Mouse (Mus musculus): ENCODE measurements around the gene Kdm2a.

Gene Kdm2a

DNA sequence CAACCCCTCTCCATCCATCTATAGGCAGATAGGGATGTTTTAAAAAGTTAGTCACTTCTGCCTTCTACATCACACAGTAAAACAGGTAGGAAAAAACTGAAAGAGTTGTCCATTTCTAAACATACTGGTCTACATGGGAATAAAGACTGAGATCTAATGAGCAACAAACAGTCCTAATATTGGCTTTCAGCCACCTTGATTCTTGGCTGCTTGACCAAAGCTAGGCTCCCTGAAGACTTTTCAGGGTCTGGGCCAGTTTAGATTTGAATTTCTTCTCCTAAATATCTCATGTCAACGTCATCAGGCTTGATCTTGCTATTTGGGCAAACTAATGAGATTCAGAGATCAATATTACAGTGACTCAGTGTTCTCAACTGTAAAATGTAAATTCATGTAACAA lies 71.2 kb downstream of the Kdm2a start:
- DNase-seq (ENCODE audit: low read depth, low spot score) = no peak
- Histone ChIP-seq H3K36me3 (ENCODE audit: control insufficient read depth, insufficient read depth, low read length, poor library complexity, severe bottlenecking) (peaks cover 37% of the 10 kb centered on the region), H3K27me3 (ENCODE audit: control insufficient read depth, insufficient read depth, low read length, poor library complexity, severe bottlenecking) (no peaks in the 10 kb centered on the region)

DNA sequence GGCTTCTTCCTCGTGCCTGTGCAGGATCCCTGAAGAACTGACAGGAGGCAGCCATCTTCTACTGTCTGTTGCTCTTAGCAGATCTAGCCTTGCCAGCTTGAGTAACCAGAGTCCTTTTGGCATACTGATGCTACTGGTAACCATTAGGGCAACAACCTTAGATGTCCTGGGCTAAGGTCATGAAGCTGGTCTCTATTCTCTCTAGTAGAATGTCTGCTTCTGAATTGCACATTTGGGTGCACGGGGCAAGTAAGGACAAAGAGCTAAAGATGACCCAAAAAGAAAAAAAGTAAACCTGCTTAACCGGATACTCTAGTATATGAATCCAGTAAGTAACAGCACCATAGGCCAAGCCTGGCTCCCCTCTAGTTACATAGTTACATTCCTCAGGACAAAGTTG lies 72.0 kb downstream of the Kdm2a start:
- no peak for DNase-seq (ENCODE audit: low read depth, low spot score)
- Histone ChIP-seq H3K36me3 (ENCODE audit: control insufficient read depth, insufficient read depth, low read length, poor library complexity, severe bottlenecking) (peaks cover 40% of the 10 kb centered on the region), H3K27me3 (ENCODE audit: control insufficient read depth, insufficient read depth, low read length, poor library complexity, severe bottlenecking) (no peaks in the 10 kb centered on the region)

DNA sequence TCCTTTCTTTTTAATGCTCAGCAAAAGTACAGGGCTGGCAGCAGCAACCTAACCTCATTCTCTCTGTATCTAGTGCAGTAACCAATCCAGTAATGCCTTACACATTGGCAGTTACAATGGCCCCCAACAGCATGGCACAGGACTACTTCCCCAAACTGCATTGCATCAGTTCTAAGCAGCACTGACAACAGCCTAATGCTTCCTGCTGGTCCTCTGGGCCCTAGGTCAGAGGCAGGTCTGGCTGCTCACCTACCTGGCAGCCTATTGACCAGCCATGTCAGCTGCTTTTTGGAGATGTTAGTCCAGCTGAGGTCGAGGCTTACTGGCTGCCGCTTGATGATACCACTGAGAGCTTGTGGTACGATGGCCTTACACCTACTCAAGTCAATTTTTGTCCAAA lies 76.0 kb downstream of the Kdm2a start:
- Histone ChIP-seq H3K36me3 (ENCODE audit: control insufficient read depth, insufficient read depth, low read length, poor library complexity, severe bottlenecking) (peaks cover 52% of the 10 kb centered on the region), H3K27me3 (ENCODE audit: control insufficient read depth, insufficient read depth, low read length, poor library complexity, severe bottlenecking) (no peaks in the 10 kb centered on the region)
- DNase-seq (ENCODE audit: low read depth, low spot score) = no peak

DNA sequence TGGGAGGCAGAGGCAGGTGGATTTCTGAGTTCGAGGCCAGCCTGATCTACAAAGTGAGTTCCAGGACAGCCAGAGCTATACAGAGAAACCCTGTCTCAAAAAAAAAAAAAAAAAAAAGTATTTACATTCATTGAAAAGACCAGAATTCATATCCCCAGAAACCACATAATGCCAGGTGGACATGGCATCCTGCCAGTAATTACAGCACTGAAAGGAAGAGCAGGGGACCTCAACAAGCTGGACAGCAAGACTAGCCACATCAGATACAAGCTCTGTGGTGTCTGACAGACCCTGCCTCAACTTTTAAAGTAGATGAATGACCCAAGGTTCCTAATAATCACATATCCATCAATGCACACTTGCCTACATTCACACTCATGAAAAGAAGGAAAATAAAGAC lies 76.5 kb downstream of the Kdm2a start:
- peaks cover 49% of the 10 kb centered on the region for H3K36me3 ChIP-seq (ENCODE audit: control insufficient read depth, insufficient read depth, low read length, poor library complexity, severe bottlenecking)
- H3K27me3 ChIP-seq (ENCODE audit: control insufficient read depth, insufficient read depth, low read length, poor library complexity, severe bottlenecking) = no peaks in the 10 kb centered on the region
- DNase-seq (ENCODE audit: low read depth, low spot score) = no peak

DNA sequence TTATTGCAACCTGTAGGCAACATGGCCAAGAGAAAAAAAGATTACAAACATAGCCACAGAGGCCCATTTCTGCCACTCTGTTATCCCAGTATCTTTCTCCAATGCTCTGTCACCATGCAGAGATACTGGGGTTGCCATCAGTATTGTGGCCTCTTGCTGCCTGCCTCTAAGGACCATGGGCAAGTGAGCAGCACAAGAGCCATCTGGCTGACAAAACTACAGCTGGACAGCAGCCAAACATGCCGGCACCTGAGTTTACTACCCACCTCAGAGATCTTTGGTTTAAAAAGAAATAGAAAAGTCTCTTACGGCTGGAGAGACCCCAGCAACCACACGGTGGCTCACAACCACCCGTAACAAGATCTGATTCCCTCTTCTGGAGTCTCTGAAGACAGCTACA lies 78.8 kb downstream of the Kdm2a start:
- H3K27me3 ChIP-seq (ENCODE audit: control insufficient read depth, insufficient read depth, low read length, poor library complexity, severe bottlenecking) = no peaks in the 10 kb centered on the region
- DNase-seq (ENCODE audit: low read depth, low spot score) = no peak

DNA sequence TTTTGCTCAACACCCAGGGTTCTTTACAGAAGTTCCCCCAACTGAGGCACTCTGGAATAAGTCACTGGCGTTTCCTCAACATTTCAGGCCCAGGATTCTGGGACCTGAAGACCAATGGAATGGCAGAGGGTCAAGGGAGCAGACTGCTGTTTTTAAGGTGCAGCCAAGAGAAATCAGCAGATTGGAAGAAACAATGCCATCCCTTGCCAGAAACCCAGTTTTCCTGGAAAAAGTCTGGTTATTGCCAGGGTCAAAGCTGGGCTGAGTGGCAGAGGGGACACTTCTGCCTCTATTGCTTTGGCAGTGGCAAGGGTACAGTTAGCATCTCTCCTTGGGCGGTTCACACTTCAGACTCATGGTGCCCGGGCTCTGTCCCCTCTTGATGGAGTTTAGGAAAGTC lies 80.9 kb downstream of the Kdm2a start:
- Histone ChIP-seq H3K36me3 (ENCODE audit: control insufficient read depth, insufficient read depth, low read length, poor library complexity, severe bottlenecking) (peaks cover 35% of the 10 kb centered on the region), H3K27me3 (ENCODE audit: control insufficient read depth, insufficient read depth, low read length, poor library complexity, severe bottlenecking) (no peaks in the 10 kb centered on the region)
- no peak for DNase-seq (ENCODE audit: low read depth, low spot score)

More for the DNA sequence above, 78.8 kb downstream of the Kdm2a start:
- peaks cover 40% of the 10 kb centered on the region for H3K36me3 ChIP-seq (ENCODE audit: control insufficient read depth, insufficient read depth, low read length, poor library complexity, severe bottlenecking)

DNA sequence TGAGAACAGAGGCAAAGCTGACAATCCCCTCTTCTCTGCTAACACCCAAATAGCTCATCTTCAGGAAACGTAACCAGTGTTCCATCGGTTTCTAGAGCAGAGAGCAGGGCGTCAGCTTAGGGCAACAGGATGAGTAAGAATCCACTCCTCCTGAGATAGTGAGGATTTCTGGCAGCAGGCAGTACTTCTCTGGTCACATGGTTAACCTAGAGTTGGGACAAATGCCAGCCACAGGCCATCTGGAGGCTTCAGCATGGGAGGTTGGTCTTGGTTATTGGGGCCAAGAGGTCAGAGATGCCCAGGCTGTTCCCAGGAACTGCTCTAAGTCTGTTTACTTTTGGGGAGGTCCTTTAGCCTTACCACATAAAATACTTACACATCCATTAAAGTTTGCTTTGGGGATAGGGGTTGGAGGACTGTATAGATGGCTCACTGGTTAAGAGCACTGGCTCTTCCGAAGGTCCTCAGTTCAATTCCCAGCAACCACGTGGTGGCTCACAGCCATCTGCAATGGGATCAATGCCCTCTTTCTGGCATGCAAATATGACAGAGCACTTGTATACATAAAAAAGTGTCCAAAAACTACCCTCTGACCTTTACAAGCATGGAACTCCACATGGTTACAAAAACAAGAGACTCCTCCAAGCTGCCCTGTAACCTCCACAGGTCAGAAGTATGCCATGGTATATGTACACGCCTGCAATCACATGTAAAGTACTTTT lies 82.7 kb downstream of the Kdm2a start:
- DNase-seq (ENCODE audit: low read depth, low spot score) = no peak
- Histone ChIP-seq H3K36me3 (ENCODE audit: control insufficient read depth, insufficient read depth, low read length, poor library complexity, severe bottlenecking) (peaks cover 29% of the 10 kb centered on the region), H3K27me3 (ENCODE audit: control insufficient read depth, insufficient read depth, low read length, poor library complexity, severe bottlenecking) (no peaks in the 10 kb centered on the region)

DNA sequence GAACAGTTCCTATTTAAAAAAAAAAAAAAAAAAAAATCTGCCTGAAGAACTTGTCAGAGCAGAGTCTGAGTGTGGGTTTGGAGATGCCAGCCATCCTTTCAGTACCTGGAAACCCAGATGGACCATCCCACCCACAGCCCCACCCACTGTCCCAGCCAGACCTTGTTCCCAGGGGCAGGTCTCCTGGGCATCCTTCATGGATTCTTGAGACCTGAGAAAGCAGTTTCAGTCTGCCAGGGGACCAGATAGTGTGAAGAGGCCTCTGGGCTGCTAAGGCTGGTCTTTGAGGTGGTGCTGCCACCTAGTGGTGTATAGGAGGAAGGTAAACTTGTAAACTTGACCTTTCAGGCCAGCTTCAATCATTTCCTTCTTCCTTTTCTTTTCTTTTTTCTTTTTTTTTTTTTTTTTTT lies 88.3 kb downstream of the Kdm2a start:
- Histone ChIP-seq H3K36me3 (ENCODE audit: control insufficient read depth, insufficient read depth, low read length, poor library complexity, severe bottlenecking) (no peaks in the 10 kb centered on the region), H3K27me3 (ENCODE audit: control insufficient read depth, insufficient read depth, low read length, poor library complexity, severe bottlenecking) (no peaks in the 10 kb centered on the region)
- peak; percentile 90 for DNase-seq (ENCODE audit: low read depth, low spot score)

DNA sequence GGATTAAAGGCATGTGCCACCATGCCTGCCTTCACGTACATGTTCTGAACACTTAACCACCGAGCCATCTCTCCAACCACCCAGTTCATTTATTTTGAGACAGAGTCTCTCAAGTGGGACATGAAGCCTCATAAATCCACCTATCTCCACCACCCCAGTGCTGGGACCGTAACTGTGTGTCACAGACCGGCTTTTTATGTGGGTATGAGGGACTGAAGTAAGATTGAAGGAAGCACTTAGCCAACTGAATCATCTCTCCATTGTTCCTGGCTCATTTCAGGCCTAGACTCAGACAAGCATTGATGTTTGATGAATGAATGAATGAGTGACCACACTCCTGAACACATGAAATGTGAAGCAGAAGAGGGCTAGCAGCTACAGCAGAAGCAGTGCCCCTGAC lies 88.8 kb downstream of the Kdm2a start:
- Histone ChIP-seq H3K27me3 (ENCODE audit: control insufficient read depth, insufficient read depth, low read length, poor library complexity, severe bottlenecking) (no peaks in the 10 kb centered on the region), H3K36me3 (ENCODE audit: control insufficient read depth, insufficient read depth, low read length, poor library complexity, severe bottlenecking) (no peaks in the 10 kb centered on the region)
- DNase-seq (ENCODE audit: low read depth, low spot score) = no peak

DNA sequence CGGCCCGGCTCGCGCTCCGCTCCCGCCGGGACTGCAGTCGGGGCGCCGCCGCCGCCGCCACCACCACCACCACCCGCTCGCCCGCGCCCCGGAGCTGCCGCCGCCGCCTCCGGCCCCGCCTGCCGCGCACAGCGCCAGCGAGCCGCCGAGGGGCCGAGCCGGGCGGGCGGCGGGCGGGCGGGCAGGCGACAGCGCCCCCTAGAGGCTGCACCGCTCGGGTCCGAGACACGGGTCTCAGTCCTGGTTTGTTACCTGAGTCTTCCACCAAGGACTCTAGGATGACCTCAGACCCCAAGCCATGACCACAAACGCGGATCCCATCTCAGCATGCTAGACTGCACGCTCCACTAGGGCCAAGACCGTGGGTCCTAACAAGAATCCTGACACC lies 91.9 kb downstream of the Kdm2a start, which contains the start of gene Grk2:
Gene Grk2 (minus strand): TSS at position 33 of the 388 bp plus-strand sequence.
- Histone ChIP-seq H3K27me3 (ENCODE audit: control insufficient read depth, insufficient read depth, low read length, poor library complexity, severe bottlenecking) (no peaks in the 10 kb centered on the region), H3K36me3 (ENCODE audit: control insufficient read depth, insufficient read depth, low read length, poor library complexity, severe bottlenecking) (peaks cover 1% of the 10 kb centered on the region; the same call in 1 of the 2 replicates)
- DNase-seq (ENCODE audit: low read depth, low spot score) = peak; percentile 85

DNA sequence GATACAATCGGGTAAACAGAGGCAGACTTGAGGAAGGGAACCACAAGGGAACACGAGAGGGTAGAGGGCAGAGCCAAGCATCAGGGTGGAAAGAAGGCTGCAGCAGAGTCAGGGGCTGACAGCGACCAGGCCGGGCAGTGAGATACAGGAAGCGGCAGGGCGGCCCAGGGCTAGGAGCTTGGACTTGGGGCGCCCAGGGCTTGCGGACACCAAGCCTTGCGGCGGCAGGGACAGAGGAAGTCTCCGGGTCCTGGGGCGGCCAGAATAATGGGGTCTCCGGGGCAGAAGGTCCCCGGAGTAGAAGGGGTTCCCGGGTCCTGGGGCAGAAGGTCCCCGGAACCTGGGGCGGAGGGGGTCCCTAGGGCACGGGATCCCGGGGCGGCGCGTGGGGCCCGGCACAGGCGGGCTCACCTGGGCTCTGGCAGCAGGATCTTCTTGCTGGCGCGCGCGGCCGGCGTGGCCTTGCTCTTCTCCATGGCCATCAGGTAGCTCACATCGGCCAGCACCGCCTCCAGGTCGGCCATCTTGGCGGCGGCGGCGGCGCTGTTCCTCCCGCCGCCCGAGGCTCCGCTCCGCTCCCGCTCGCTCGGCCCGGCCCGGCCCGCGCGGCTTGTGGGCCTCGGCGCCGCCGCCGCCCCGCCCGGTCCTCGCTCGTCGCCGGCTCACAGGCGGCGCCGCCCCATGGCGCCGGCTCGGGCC lies 92.4 kb downstream of the Kdm2a start:
- Histone ChIP-seq H3K27me3 (ENCODE audit: control insufficient read depth, insufficient read depth, low read length, poor library complexity, severe bottlenecking) (no peaks in the 10 kb centered on the region), H3K36me3 (ENCODE audit: control insufficient read depth, insufficient read depth, low read length, poor library complexity, severe bottlenecking) (peaks cover 1% of the 10 kb centered on the region; the same call in 1 of the 2 replicates)
- peak; percentile 67 for DNase-seq (ENCODE audit: low read depth, low spot score)

DNA sequence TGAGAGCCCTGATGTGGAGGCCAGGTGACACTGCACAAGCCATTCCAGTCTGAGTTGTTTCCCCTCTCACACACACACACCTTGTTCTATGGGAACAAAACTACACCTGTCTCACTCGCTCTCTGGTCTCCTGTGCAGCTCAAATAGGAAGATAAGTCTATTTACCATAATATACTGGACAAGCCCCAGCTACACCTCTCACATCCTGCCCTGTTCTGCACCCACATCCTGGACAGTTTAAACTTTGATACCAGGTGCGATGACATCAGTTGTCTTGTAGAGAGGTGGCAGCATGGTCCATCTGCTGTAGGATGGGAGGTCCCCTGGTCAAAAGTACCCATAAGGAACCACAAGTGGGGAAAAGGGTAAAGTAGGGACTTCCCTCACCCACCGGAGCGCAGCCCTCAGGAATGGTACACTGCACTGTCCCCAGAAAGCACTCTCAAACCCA lies 93.2 kb downstream of the Kdm2a start:
- no peaks in the 10 kb centered on the region for H3K27me3 ChIP-seq (ENCODE audit: control insufficient read depth, insufficient read depth, low read length, poor library complexity, severe bottlenecking)
- peaks cover 1% of the 10 kb centered on the region; the same call in 1 of the 2 replicates for H3K36me3 ChIP-seq (ENCODE audit: control insufficient read depth, insufficient read depth, low read length, poor library complexity, severe bottlenecking)
- peak; percentile 78 for DNase-seq (ENCODE audit: low read depth, low spot score)

DNA sequence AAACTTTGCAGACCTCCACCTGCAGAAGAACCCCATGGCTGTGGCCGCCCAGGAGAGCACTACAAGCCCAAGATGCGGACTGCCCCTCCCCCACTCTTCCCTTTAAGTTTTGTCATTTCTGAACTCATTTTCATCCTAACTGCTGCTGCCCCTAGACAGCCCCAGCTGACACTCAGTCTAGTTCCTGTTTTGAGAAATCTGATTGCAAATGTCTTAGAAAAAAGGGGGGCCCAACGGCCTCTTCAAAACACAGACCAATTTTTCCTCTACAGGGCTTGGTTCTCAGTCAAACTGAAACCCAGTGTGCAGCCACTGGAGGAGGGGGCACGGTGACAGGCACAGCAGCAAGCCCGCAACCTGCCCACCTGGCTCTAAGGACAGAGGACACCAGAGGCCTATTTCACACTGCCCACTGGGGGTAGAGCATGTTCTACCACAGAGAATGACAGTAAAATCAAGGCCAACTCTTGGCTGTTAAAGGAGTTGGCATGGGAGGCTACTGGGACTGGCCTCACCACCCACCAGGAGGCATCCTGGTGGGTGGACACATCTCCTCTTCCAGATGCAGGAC lies 93.7 kb downstream of the Kdm2a start:
- Histone ChIP-seq H3K27me3 (ENCODE audit: control insufficient read depth, insufficient read depth, low read length, poor library complexity, severe bottlenecking) (no peaks in the 10 kb centered on the region), H3K36me3 (ENCODE audit: control insufficient read depth, insufficient read depth, low read length, poor library complexity, severe bottlenecking) (peaks cover 1% of the 10 kb centered on the region; the same call in 1 of the 2 replicates)
- peak; percentile 77 for DNase-seq (ENCODE audit: low read depth, low spot score)

DNA sequence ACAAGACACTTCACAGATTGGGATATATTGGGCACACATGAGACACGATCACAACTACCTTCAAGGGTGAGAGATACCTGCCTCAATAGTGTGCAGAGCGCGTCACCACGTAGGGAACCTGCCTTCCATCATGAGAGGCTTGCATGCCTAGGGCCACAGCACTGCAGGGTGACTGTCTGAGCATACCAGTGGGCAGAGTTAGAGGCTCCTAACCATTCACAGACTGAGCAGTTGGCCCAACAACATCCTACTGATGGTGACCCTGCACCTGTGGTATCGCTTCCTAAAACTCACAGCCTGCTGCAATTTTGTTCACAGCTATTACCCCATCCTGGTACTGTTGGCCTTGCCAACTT lies 94.5 kb downstream of the Kdm2a start:
- peaks cover 1% of the 10 kb centered on the region; the same call in 1 of the 2 replicates for H3K36me3 ChIP-seq (ENCODE audit: control insufficient read depth, insufficient read depth, low read length, poor library complexity, severe bottlenecking)
- no peaks in the 10 kb centered on the region for H3K27me3 ChIP-seq (ENCODE audit: control insufficient read depth, insufficient read depth, low read length, poor library complexity, severe bottlenecking)
- DNase-seq (ENCODE audit: low read depth, low spot score) = peak; percentile 67
